Mouse (Mus musculus) kidney, adult 2 months (tissue): Measurements from ENCODE around the gene Prdx1. TPM values are rescaled to one million over a fixed set of nuclear protein-coding genes. Genes with fewer than 3 reads are reported as not detected.
"Not testable (repeated sequence)": the region's sequence is repeated elsewhere in the genome, so short reads cannot be mapped to it uniquely, and the experiment has no call there.

Source experiments
- DNase-seq: peaks from one replicate; pipeline ENCODE4 v3.0.0; 2021
- H3K27ac ChIP-seq: fragments of 200-500 bp; 2 replicates; pipeline ENCODE4 v1.5.1; 2012; ENCODE audit warnings: low read depth, low read length, control low read depth, inconsistent platforms; ENCODE audit not compliant: insufficient read depth
- H3K27me3 ChIP-seq: fragments of 200-500 bp; replicated peaks from 2 replicates; pipeline ENCODE4 v1.6.1; 2012; ENCODE audit warnings: mild to moderate bottlenecking, moderate library complexity, low read length, inconsistent platforms; ENCODE audit not compliant: control insufficient read depth, insufficient read depth
- H3K36me3 ChIP-seq: fragments of 200-500 bp; 2 replicates; pipeline ENCODE4 v1.6.1; 2012; ENCODE audit warnings: mild to moderate bottlenecking, moderate library complexity, low read length, inconsistent platforms; ENCODE audit not compliant: control insufficient read depth, insufficient read depth
- H3K4me1 ChIP-seq: fragments of 200-500 bp; 2 replicates; pipeline ENCODE4 v1.6.1; 2011; ENCODE audit warnings: low read length; ENCODE audit not compliant: control insufficient read depth, insufficient read depth
- H3K4me3 ChIP-seq: fragments of 200-500 bp; 2 replicates; pipeline ENCODE4 v1.5.1; 2011; ENCODE audit warnings: mild to moderate bottlenecking, low read depth, low read length, control low read depth; ENCODE audit not compliant: insufficient read depth
- CTCF ChIP-seq: fragments of 200-500 bp; conservative IDR thresholded peaks from 2 replicates; pipeline ENCODE4 v1.5.1; 2011; ENCODE audit warnings: low read depth, mild to moderate bottlenecking, control low read depth, low read length, moderate library complexity, mixed read lengths; ENCODE audit not compliant: insufficient read depth, insufficient read length
- POLR2A ChIP-seq: fragments of 200-500 bp; IDR thresholded peaks from one replicate; pipeline ENCODE4 v1.6.1; 2011; ENCODE audit warnings: low read depth, low read length, control low read depth
- WGBS: fragments of 180-500 bp; shearing (Covaris S2); methylation state at CpG from one replicate; pipeline ENCODE4 v1.1.7; 2018; 5-methylcytosine and 5-hydroxymethylcytosine counted together
- polyA plus RNA-seq: library from polyadenylated mRNA; depleted of rRNA; stranded (reverse); fragments of >200 nt; gene quantifications from 2 replicates; pipeline ENCODE4 v1.2.3, GENCODE M21; 2012

Gene Prdx1
- polyA plus RNA-seq, 1 experiment = 478 TPM

GRCm38 (mm10) chr4:116650924-116651796, 34.2 kb upstream of the Prdx1 start, which contains the start of gene Akr1a1:
Gene Akr1a1, minus strand, starts transcription at chr4:116651680.
- peaks cover 36% of the 10 kb centered on the region for H3K4me1 ChIP-seq
- no peaks in the 10 kb centered on the region for H3K27me3 ChIP-seq
- peak; percentile 83 for TF ChIP-seq POLR2A
- TF ChIP-seq CTCF = no peak
- peak; percentile 96 for DNase-seq
- WGBS = under 1% methylated on average over 39 of the region's 39 CpGs
- peaks cover 2% of the 10 kb centered on the region; the same call in 1 of the 2 replicates for H3K36me3 ChIP-seq
- peak within 1 kb of the TSS; percentile 76 for H3K4me3 ChIP-seq
- H3K27ac ChIP-seq = peak within 1 kb of the TSS; percentile 91

GRCm38 (mm10) chr4:116651797-116652135, 33.6 kb upstream of the Prdx1 start:
- 4% methylated on average over 6 of the region's 6 CpGs for WGBS
- Histone ChIP-seq H3K36me3 (peaks cover 2% of the 10 kb centered on the region; the same call in 1 of the 2 replicates), H3K27me3 (no peaks in the 10 kb centered on the region), H3K4me3 (peak overlapping the region; percentile 76), H3K27ac (peak overlapping the region; percentile 91), H3K4me1 (peaks cover 33% of the 10 kb centered on the region)
- DNase-seq = no peak
- TF ChIP-seq CTCF = no peak
- TF ChIP-seq POLR2A = no peak

GRCm38 (mm10) chr4:116653228-116653627, 32.1 kb upstream of the Prdx1 start:
- H3K4me3 ChIP-seq = no peak overlapping the region
- 64% methylated on average over 6 of the region's 6 CpGs for whole genome bisulfite sequencing
- peaks cover 30% of the 10 kb centered on the region for H3K4me1 ChIP-seq
- no peak for TF ChIP-seq CTCF
- no peak for TF ChIP-seq POLR2A
- H3K27me3 ChIP-seq = no peaks in the 10 kb centered on the region
- DNase-seq = peak; percentile 87
- H3K36me3 ChIP-seq = 0 out of 2 replicates have a peak, but pooled peaks cover 2% of the 10 kb centered on the region
- peak overlapping the region; percentile 91 for H3K27ac ChIP-seq

- DNase-seq = peak; percentile 89
- TF ChIP-seq CTCF = no peak
- TF ChIP-seq POLR2A = no peak
- no peak overlapping the region for H3K4me3 ChIP-seq
- H3K27ac ChIP-seq = peak overlapping the region; percentile 92
- H3K36me3 ChIP-seq = 0 out of 2 replicates have a peak, but pooled peaks cover under 1% of the 10 kb centered on the region
- H3K4me1 ChIP-seq = peaks cover 37% of the 10 kb centered on the region
- H3K27me3 ChIP-seq = no peaks in the 10 kb centered on the region
- 23% methylated on average over 2 of the region's 2 CpGs for WGBS
These were observed 30.2 kb upstream of the Prdx1 start for GRCm38 (mm10) chr4:116655100-116655499.

- Histone ChIP-seq H3K27ac (peak overlapping the region; percentile 95), H3K4me1 (peaks cover 36% of the 10 kb centered on the region), H3K36me3 (no peaks in the 10 kb centered on the region), H3K4me3 (no peak overlapping the region), H3K27me3 (no peaks in the 10 kb centered on the region)
- DNase-seq = no peak
- 60% methylated on average over 3 of the region's 3 CpGs for WGBS
- TF ChIP-seq POLR2A (no peak), CTCF (no peak)
These were observed 29.7 kb upstream of the Prdx1 start for GRCm38 (mm10) chr4:116655658-116656057.

- no peaks in the 10 kb centered on the region for H3K27me3 ChIP-seq
- peaks cover 31% of the 10 kb centered on the region for H3K4me1 ChIP-seq
- H3K36me3 ChIP-seq = no peaks in the 10 kb centered on the region
- no peak overlapping the region; the same call in 1 of the 2 replicates for H3K4me3 ChIP-seq
- H3K27ac ChIP-seq = peak overlapping the region; percentile 83
- TF ChIP-seq POLR2A (no peak), CTCF (no peak)
- peak; percentile 44 for DNase-seq
- 32% methylated on average over 3 of the region's 3 CpGs for WGBS
These were observed 27.4 kb upstream of the Prdx1 start for GRCm38 (mm10) chr4:116657971-116658370.

GRCm38 (mm10) chr4:116659474-116659873, 25.9 kb upstream of the Prdx1 start:
- no peaks in the 10 kb centered on the region for H3K27me3 ChIP-seq
- H3K27ac ChIP-seq = peak overlapping the region; percentile 99
- H3K4me1 ChIP-seq = peaks cover 28% of the 10 kb centered on the region
- 11% methylated on average over 2 of the region's 2 CpGs for WGBS
- peak; percentile 96 for DNase-seq
- H3K36me3 ChIP-seq = no peaks in the 10 kb centered on the region
- peak overlapping the region; percentile 26; the same call in 1 of the 2 replicates for H3K4me3 ChIP-seq
- no peak for TF ChIP-seq POLR2A
- no peak for TF ChIP-seq CTCF

GRCm38 (mm10) chr4:116659916-116660315, 25.4 kb upstream of the Prdx1 start:
- DNase-seq, H3K36me3 ChIP-seq, H3K27ac ChIP-seq, H3K27me3 ChIP-seq, H3K4me3 ChIP-seq: not testable (repeated sequence)
- H3K4me1 ChIP-seq = peaks cover 24% of the 10 kb centered on the region
- 58% methylated on average over 6 of the region's 6 CpGs for WGBS
